Comparison of ENCODE assay signal across 18 mouse cellular contexts in genomic region chr4:101654256-101654655, GRCm38 (mm10). TPM values are rescaled to one million over a fixed set of nuclear protein-coding genes. Genes with fewer than 3 reads are reported as not detected.
DNase-seq lines count a peak whose midpoint lies in the region; ATAC-seq and TF ChIP-seq lines count a peak whose summit lies in the region.
"Had no signal": no experiment of that assay in that cellular context is flagged by ENCODE, and none has a peak within 500 bp of the region (broad histone marks: within the 10 kb centered on the region; RNA-seq: fewer than 3 reads in every experiment).

No protein-coding gene starts in this region.

- H3K9ac ChIP-seq in liver, embryonic 13.5 days, result peak overlapping the region; percentile 64

- no peak for DNase-seq in layer of hippocampus, adult 2 months (ENCODE audit: low spot score in 2 of 2)
- DNase-seq in layer of hippocampus, adult 8-10 months (ENCODE audit: low spot score in 2 of 2), result no peak
- DNase-seq in forelimb bud, embryonic 11.5 days (ENCODE audit: low read depth, low spot score), result peak; percentile 76
- DNase-seq in liver, embryonic 13.5 days, result peak; percentile 11
- DNase-seq in urinary bladder, postnatal 36 days (ENCODE audit: low spot score in 2 of 2), result no peak
- DNase-seq in adrenal gland, adult 2 months, result no peak
- no peak for DNase-seq in cerebellum, adult 18-20 months
- no peak for DNase-seq in layer of hippocampus, postnatal 14 days (ENCODE audit: low spot score in 2 of 2)
- DNase-seq: adrenal gland, postnatal 36 days; cerebellum, postnatal 25 days; gastrocnemius, postnatal 36 days; kidney, adult 9 months; kidney, postnatal 4 days; lung, adult 2 months; thymus, postnatal 36 days had no signal

- H3K4me1 ChIP-seq in liver, embryonic 13.5 days (replicated peaks), result peaks cover 83% of the 10 kb centered on the region

- ATAC-seq in liver, embryonic 13.5 days (ENCODE audit: low read depth), result peak; percentile 45
- ATAC-seq: forebrain, embryonic 16.5 days; midbrain, embryonic 16.5 days had no signal

- H3K27ac ChIP-seq in layer of hippocampus, adult 2 months, result peak overlapping the region; percentile 56; the same call in 1 of the 2 replicates
- peak overlapping the region; percentile 90 for H3K27ac ChIP-seq in liver, embryonic 13.5 days
- H3K27ac ChIP-seq: hindbrain, embryonic 10.5 days had no signal

- no peaks in the 10 kb centered on the region for H3K9me3 ChIP-seq in liver, embryonic 13.5 days (replicated peaks)
- H3K9me3 ChIP-seq: hindbrain, embryonic 10.5 days had no signal

- TF ChIP-seq CTCF in layer of hippocampus, adult 2 months (conservative IDR thresholded peaks at IDR 0.05), result no peak

- WGBS in liver, embryonic 13.5 days (ENCODE audit: insufficient replicate concordance), result 62% methylated on average over 6 of the region's 6 CpGs

- H3K27me3 ChIP-seq in liver, embryonic 13.5 days, result no peaks in the 10 kb centered on the region

- no peak overlapping the region for H3K4me3 ChIP-seq in layer of hippocampus, adult 2 months
- no peak overlapping the region for H3K4me3 ChIP-seq in liver, embryonic 13.5 days (replicated peaks)
- H3K4me3 ChIP-seq: hindbrain, embryonic 10.5 days had no signal

- H3K36me3 ChIP-seq in liver, embryonic 13.5 days, result peaks cover 34% of the 10 kb centered on the region

- H3K4me2 ChIP-seq in liver, embryonic 13.5 days, result peak overlapping the region; percentile 56

RNA-seq across cellular contexts. Expression of gene Leprot, which starts 6.7 kb away (rescaled TPM):
- 10 to 100 TPM; 27.4 to 27.9 TPM for total RNA-seq in layer of hippocampus, adult 2 months (2021)
- total RNA-seq in layer of hippocampus, adult 8-10 months (2022), result 10 to 100 TPM; 23.6 to 33.8 (median 28.7) TPM
- 50.8 and 57.5 TPM in 2 replicates for polyA plus RNA-seq in liver, embryonic 13.5 days (2015; fragmentation: Nextera tagmentation; extraction: Ambion mirVana)
- total RNA-seq in adrenal gland, adult 2 months (2021), result 10 to 100 TPM; 56.2 to 59.5 TPM
- 25.9 and 51.4 TPM in 2 replicates for polyA plus RNA-seq in adrenal gland, adult 2 months (2012; rRNA removed)
- total RNA-seq in layer of hippocampus, postnatal 14 days (2021), result 10 to 100 TPM; 28.1 to 33.2 TPM

Comparison
In these comparisons a context has a peak if more than half of its experiments do, and no peak if none do; other contexts are left out.
1. DNase-seq: peak in forelimb bud, embryonic 11.5 days (single experiment) and liver, embryonic 13.5 days (single experiment); none in layer of hippocampus, adult 2 months (0 of 2), layer of hippocampus, adult 8-10 months (0 of 2), urinary bladder, postnatal 36 days (0 of 2), adrenal gland, adult 2 months (single experiment), cerebellum, adult 18-20 months (0 of 2) and layer of hippocampus, postnatal 14 days (0 of 2).